Mouse (Mus musculus): ENCODE results near the gene Utp4. TPM values are rescaled to one million over a fixed set of nuclear protein-coding genes. Genes with fewer than 3 reads are reported as not detected.

The Utp4 gene
- polyA plus RNA-seq (2012; rRNA removed), result 12.3 and 14.5 TPM in 2 replicates

DNA sequence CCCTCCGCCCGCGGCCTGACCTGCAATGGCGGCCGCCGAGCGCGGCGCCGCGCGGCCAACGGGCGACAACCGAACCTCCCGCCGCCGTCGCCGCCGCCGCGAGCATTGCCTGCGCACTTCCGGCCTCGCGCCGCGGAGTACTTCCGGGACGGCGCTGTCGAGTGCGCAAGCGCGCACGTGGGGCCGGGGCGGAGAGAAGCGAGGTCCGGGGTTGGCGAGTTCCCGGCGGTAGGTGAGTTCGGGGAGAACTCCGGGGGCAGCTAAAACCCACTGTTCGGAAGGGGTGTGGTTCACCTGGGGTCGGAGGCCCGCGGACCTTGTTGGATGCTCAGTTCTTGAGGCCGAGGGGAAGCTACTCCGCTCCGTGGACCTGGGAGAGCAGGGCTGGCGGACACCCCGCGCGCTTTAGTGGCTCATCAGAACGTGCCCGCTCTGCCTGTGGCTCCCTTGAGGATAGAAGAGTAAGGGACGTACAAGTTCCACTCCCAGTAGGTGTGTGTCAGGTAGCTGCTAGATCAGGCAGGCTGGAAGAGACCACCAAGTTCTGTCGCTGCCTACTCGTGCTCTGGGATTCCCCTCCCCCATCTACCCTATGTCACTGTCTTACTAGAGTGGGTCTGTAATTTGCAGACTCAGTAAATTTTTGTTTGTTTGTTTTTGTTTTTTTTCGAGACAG lies at the start of gene Utp4:
Utp4 (plus strand) TSS at position 156 of the 676 bp plus-strand sequence.
- 1% methylated on average over 63 of the region's 63 CpGs for WGBS
- H3K4me3 ChIP-seq (replicated peaks; ENCODE audit: extremely low read depth, low read depth, low read length), result peak within 1 kb of the TSS; percentile 88
- TF ChIP-seq POLR2A (IDR thresholded peaks at IDR 0.05; ENCODE audit: borderline replicate concordance, extremely low read depth, low read depth, low read length) (peak; percentile 58; the same call in 1 of the 2 replicates), CTCF (IDR thresholded peaks at IDR 0.05; ENCODE audit: insufficient read depth, low read length) (no peak)
- peak; percentile 88 for DNase-seq
- H3K4me1 ChIP-seq (ENCODE audit: control insufficient read depth, insufficient read depth, low read length), result 0 out of 2 replicates have a peak, but pooled peaks cover 3% of the 10 kb centered on the region

- no peak for TF ChIP-seq CTCF (IDR thresholded peaks at IDR 0.05; ENCODE audit: insufficient read depth, low read length)
- no peak for TF ChIP-seq POLR2A (IDR thresholded peaks at IDR 0.05; ENCODE audit: borderline replicate concordance, extremely low read depth, low read depth, low read length)
- DNase-seq, result no peak
- H3K4me1 ChIP-seq (ENCODE audit: control insufficient read depth, insufficient read depth, low read length), result no peaks in the 10 kb centered on the region
- WGBS, result 68% methylated on average over 10 of the region's 10 CpGs
- no peak overlapping the region for H3K4me3 ChIP-seq (replicated peaks; ENCODE audit: extremely low read depth, low read depth, low read length)
Observed at GRCm38 (mm10) chr8:106850034-106850433, 43.4 kb upstream of the Utp4 start.

DNA sequence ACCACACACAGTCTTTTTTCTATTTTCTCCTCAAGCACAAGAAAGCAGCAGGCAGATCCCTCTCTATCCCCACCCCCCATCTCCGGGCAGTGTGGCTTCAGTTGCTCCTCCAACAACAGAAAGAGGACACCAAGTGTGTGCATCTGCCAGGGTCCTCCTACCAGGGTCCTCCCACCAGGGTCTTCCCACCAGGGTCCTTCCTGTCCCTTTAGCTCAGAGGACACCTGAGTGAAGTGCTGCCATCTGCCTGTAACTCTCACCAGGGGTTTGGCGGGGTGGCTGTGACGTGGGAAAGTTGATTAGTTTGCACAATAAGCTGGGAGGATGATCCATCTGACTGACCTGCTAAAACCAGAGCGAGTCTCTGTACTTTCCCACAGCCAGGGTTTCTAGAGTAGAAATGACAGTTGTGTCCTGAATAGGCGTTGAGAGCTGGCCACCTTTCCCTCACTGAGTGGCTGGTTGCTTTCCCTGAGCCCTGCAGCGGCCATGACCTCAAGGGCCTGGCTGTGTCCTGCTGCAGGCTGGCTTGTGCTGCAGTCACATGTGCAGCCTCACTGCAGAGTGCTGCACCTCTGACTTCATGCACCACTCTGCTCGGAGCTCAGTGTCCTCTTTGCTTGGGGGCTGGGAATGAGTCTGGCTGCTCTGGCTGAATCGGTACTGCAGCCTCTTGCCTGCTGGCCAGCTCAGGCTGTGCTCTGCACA lies 38.7 kb upstream of the Utp4 start:
- Histone ChIP-seq H3K4me1 (ENCODE audit: control insufficient read depth, insufficient read depth, low read length) (no peaks in the 10 kb centered on the region), H3K4me3 (replicated peaks; ENCODE audit: extremely low read depth, low read depth, low read length) (no peak overlapping the region)
- 67% methylated on average over 8 of the region's 8 CpGs for WGBS
- TF ChIP-seq POLR2A (IDR thresholded peaks at IDR 0.05; ENCODE audit: borderline replicate concordance, extremely low read depth, low read depth, low read length) (no peak), CTCF (IDR thresholded peaks at IDR 0.05; ENCODE audit: insufficient read depth, low read length) (no peak)
- DNase-seq, result no peak

DNA sequence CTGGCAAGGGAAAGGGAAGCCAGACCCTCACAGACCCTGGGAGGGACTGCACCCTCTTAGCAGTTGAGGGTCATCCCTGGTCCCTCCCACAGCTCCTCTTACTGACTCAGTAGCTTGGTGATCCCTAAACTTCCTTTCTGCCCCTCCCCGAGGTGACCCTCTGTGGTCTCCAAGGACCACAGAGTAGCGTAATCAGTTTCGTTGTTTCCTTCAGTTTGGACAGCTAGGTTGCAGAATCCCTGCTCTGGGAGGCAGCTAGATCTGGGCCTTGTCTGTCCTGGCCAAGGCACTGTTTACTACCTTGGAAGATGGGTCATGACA lies 38.2 kb upstream of the Utp4 start:
- TF ChIP-seq POLR2A (IDR thresholded peaks at IDR 0.05; ENCODE audit: borderline replicate concordance, extremely low read depth, low read depth, low read length), result no peak
- TF ChIP-seq CTCF (IDR thresholded peaks at IDR 0.05; ENCODE audit: insufficient read depth, low read length), result no peak
- DNase-seq, result no peak
- 77% methylated on average over 3 of the region's 3 CpGs for WGBS
- Histone ChIP-seq H3K4me3 (replicated peaks; ENCODE audit: extremely low read depth, low read depth, low read length) (no peak overlapping the region), H3K4me1 (ENCODE audit: control insufficient read depth, insufficient read depth, low read length) (no peaks in the 10 kb centered on the region)

DNA sequence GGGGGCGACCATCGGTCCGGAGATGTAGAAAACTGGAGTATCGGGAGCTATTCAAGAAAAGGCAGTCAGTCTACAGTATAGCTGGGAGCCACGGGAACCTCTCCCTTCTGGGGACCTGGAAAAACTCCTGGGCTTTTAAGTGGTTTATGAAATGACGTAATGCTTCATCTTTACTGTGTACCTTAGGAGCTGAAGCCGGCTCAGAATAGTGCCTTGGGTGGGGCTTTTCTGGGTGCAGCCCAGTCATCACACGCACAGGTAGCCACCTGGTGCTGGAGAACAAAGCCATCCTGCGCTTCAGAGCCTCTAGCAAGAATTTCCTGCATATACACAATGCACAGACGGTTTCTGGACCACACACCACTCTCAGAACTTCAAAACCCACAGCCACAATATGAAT lies 30.6 kb upstream of the Utp4 start:
- no peak for DNase-seq
- Histone ChIP-seq H3K4me1 (ENCODE audit: control insufficient read depth, insufficient read depth, low read length) (no peaks in the 10 kb centered on the region), H3K4me3 (replicated peaks; ENCODE audit: extremely low read depth, low read depth, low read length) (no peak overlapping the region)
- no peak for TF ChIP-seq POLR2A (IDR thresholded peaks at IDR 0.05; ENCODE audit: borderline replicate concordance, extremely low read depth, low read depth, low read length)
- TF ChIP-seq CTCF (IDR thresholded peaks at IDR 0.05; ENCODE audit: insufficient read depth, low read length), result no peak
- whole genome bisulfite sequencing, result 78% methylated on average over 10 of the region's 10 CpGs

DNA sequence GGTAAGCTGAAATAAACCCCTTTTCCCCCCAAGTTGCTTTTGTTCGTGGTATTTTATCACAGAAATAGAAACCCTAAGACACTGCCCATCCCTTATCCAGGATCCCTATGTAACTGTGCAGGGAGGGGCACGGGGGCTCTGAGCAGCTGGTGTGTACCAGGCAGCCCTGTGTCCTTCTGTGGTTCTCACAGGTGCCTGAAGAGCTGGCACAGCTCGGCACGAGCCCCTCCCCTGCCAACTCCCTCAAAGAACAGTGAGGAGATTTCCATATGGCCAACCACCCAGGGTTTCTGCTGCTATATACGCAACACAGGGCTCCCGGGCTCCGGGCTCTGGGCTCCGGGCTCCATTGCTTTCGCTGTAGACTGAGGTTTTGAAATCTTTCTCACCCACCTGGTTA lies 28.1 kb upstream of the Utp4 start:
- TF ChIP-seq CTCF (IDR thresholded peaks at IDR 0.05; ENCODE audit: insufficient read depth, low read length) (no peak), POLR2A (IDR thresholded peaks at IDR 0.05; ENCODE audit: borderline replicate concordance, extremely low read depth, low read depth, low read length) (no peak)
- Histone ChIP-seq H3K4me3 (replicated peaks; ENCODE audit: extremely low read depth, low read depth, low read length) (no peak overlapping the region), H3K4me1 (ENCODE audit: control insufficient read depth, insufficient read depth, low read length) (no peaks in the 10 kb centered on the region)
- WGBS, result 78% methylated on average over 9 of the region's 9 CpGs
- DNase-seq, result no peak

GRCm38 (mm10) chr8:106870051-106870450 lies 23.4 kb upstream of the Utp4 start, which contains the start of gene Has3:
TSS of gene Has3 (plus strand) at chr8:106870242.
- DNase-seq, result peak; percentile 18
- H3K4me3 ChIP-seq (replicated peaks; ENCODE audit: extremely low read depth, low read depth, low read length), result peak within 1 kb of the TSS; percentile 31
- 6% methylated on average over 18 of the region's 18 CpGs for WGBS
- H3K4me1 ChIP-seq (ENCODE audit: control insufficient read depth, insufficient read depth, low read length), result peaks cover 18% of the 10 kb centered on the region
- TF ChIP-seq POLR2A (IDR thresholded peaks at IDR 0.05; ENCODE audit: borderline replicate concordance, extremely low read depth, low read depth, low read length), result no peak
- no peak for TF ChIP-seq CTCF (IDR thresholded peaks at IDR 0.05; ENCODE audit: insufficient read depth, low read length)

DNA sequence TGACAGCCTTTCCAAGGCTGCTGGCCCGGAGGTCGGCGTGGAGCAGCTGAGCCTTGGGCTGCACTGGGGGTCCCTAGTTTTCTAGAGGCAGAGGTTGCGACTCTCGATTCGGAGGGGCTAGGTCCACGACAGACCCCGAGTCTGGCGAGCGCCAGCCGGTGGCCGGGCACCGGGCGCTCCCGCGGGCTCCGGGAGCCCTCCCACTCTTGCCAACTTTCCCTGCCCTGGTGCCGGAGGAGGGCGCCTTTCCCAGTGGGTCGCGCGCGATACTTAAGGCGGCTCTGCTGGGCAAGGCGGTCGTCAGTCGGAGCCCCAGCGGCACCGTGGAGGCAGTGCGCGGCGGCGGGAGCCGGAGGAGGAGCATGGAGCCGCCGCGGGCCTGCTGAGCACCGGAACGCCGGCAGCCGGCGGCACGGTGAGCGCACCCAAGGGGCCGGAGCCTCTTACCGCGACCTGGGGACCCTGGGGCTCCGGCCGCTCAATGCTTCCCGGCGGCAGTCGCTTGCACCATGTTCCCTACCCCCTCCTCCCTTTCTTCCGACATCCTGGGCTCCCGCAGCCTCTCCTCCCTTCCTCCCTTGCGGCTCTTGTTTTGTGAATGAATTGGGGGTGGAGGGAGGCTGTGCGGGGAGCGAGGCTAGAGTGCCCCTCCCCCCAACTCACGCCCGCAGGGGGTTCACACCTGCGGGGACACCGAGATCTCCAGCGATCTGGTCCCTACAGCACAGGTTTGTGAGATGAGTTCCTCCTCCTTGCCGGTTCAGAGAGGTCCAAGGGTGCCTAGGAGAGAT lies 22.7 kb upstream of the Utp4 start:
- no peak for TF ChIP-seq POLR2A (IDR thresholded peaks at IDR 0.05; ENCODE audit: borderline replicate concordance, extremely low read depth, low read depth, low read length)
- no peak for TF ChIP-seq CTCF (IDR thresholded peaks at IDR 0.05; ENCODE audit: insufficient read depth, low read length)
- H3K4me3 ChIP-seq (replicated peaks; ENCODE audit: extremely low read depth, low read depth, low read length), result peak overlapping the region; percentile 31
- DNase-seq, result peak; percentile 54
- under 1% methylated on average over 63 of the region's 63 CpGs for WGBS
- peaks cover 18% of the 10 kb centered on the region for H3K4me1 ChIP-seq (ENCODE audit: control insufficient read depth, insufficient read depth, low read length)

GRCm38 (mm10) chr8:106871328-106871926 lies 22.0 kb upstream of the Utp4 start:
- Histone ChIP-seq H3K4me3 (replicated peaks; ENCODE audit: extremely low read depth, low read depth, low read length) (peak overlapping the region; percentile 31), H3K4me1 (ENCODE audit: control insufficient read depth, insufficient read depth, low read length) (peaks cover 18% of the 10 kb centered on the region)
- peak; percentile 16 for DNase-seq
- WGBS, result 3% methylated on average over 15 of the region's 15 CpGs
- TF ChIP-seq CTCF (IDR thresholded peaks at IDR 0.05; ENCODE audit: insufficient read depth, low read length) (no peak), POLR2A (IDR thresholded peaks at IDR 0.05; ENCODE audit: borderline replicate concordance, extremely low read depth, low read depth, low read length) (no peak)
